Mouse (Mus musculus): Measurements from ENCODE around the gene Tulp1. TPM values are rescaled to one million over a fixed set of nuclear protein-coding genes. Genes with fewer than 3 reads are reported as not detected.

Tulp1 gene
- polyA plus RNA-seq, 1 experiment, result 0.12 TPM

DNA sequence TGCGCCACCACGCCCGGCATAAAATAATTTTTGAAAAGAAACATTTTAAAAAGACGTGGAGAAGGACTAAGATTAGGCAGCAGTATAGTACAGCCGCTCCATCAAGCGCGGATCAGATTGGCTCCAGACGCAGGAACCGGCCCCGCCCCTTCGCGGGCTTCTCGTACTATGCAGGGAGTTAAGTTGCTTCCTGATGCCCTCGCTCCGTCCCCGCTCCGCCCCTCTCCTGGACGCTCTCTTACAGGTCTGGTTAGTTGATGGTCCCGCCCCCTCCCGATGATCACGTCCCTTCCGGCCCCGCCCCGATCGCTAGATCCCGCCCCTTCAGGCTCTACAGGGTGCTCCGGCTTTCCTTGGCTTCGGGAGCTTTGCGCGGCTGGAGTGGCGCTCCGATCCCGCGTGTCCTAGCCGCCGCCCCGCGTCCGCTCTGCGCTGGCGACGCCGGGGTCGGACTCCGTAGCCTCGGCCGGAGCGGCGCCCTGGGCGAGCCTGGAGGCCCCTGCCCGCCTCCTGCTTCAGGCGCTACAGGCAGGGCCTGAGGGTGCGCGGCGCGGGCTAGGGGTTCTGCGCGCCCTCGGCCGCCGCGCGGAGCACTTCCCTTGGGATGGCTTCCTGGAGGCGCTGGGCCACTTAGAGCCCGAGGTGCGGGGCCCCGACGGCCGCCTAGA is 51.7 kb downstream of the Tulp1 start, which contains the start of gene Fance:
Fance (plus strand) TSS at position 308 of the 668 bp plus-strand sequence.
- Histone ChIP-seq H3K27ac (ENCODE audit: control insufficient read depth, insufficient read depth, low read depth, low read length) (peak within 1 kb of the TSS; percentile 51), H3K4me1 (ENCODE audit: control insufficient read depth, insufficient read depth, low read length) (peaks cover 8% of the 10 kb centered on the region)

DNA sequence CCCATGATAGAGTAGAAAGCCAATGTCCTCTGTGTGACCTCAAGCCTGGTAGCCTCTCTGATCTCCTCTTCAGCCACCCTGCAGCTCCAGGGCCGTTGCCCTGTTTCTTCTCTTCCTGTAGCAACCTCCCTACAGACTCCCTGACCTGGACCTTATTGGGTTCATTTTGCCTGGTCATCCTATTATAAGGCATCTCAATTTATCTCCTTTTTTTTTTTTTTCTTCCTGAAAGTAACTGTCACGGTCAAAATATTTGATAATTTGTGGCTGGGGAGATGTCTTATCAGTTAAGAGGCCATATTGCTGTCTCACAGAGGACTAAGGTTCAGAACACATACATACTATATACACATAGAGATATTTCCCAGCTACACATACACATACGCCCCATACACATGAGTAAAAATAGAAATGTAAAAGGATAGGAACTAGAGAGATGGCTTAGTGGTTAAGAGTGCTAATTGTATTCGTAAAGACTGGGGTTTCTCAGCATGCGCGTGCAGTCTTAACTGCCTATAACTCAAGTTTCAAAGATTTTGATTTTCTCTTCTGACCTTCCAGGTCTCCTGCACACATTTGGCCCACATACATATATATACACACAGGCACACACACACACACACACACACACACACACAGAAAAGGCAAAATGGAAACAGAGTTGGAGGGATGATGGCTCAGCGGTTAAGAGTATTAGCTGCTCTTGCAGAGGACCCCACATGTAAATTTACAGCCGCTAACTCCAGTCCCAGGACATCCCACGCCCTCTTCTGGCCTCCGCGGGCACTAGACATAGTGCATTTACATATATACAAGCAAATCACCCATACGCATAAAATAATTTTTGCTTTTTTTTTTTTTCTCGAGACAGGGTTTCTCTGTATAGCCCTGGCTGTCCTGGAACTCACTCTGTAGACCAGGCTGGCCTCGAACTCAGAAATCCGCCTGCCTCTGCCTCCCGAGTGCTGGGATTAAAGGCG is 52.5 kb downstream of the Tulp1 start:
- Histone ChIP-seq H3K4me3 (ENCODE audit: control insufficient read depth, low read depth, low read length) (peak overlapping the region; percentile 59), H3K36me3 (ENCODE audit: control insufficient read depth, insufficient read depth, low read length) (no peaks in the 10 kb centered on the region), H3K4me1 (ENCODE audit: control insufficient read depth, insufficient read depth, low read length) (peaks cover 8% of the 10 kb centered on the region), H3K27ac (ENCODE audit: control insufficient read depth, insufficient read depth, low read depth, low read length) (no peak overlapping the region), H3K27me3 (ENCODE audit: control insufficient read depth, insufficient read depth, low read length) (no peaks in the 10 kb centered on the region)
- TF ChIP-seq POLR2A (IDR thresholded peaks at IDR 0.05; ENCODE audit: control insufficient read depth, low read depth, low read length), result no peak
- no peak for TF ChIP-seq CTCF (IDR thresholded peaks at IDR 0.05; ENCODE audit: control insufficient read depth, insufficient read depth, insufficient replicate concordance, low read depth, low read length)

More for the DNA sequence above, 51.7 kb downstream of the Tulp1 start, which contains the start of gene Fance:
- H3K36me3 ChIP-seq (ENCODE audit: control insufficient read depth, insufficient read depth, low read length), result no peaks in the 10 kb centered on the region
- peak within 1 kb of the TSS; percentile 82 for H3K4me3 ChIP-seq (ENCODE audit: control insufficient read depth, low read depth, low read length)
- TF ChIP-seq POLR2A (IDR thresholded peaks at IDR 0.05; ENCODE audit: control insufficient read depth, low read depth, low read length) (peak; percentile 82), CTCF (IDR thresholded peaks at IDR 0.05; ENCODE audit: control insufficient read depth, insufficient read depth, insufficient replicate concordance, low read depth, low read length) (no peak)
- no peaks in the 10 kb centered on the region for H3K27me3 ChIP-seq (ENCODE audit: control insufficient read depth, insufficient read depth, low read length)

DNA sequence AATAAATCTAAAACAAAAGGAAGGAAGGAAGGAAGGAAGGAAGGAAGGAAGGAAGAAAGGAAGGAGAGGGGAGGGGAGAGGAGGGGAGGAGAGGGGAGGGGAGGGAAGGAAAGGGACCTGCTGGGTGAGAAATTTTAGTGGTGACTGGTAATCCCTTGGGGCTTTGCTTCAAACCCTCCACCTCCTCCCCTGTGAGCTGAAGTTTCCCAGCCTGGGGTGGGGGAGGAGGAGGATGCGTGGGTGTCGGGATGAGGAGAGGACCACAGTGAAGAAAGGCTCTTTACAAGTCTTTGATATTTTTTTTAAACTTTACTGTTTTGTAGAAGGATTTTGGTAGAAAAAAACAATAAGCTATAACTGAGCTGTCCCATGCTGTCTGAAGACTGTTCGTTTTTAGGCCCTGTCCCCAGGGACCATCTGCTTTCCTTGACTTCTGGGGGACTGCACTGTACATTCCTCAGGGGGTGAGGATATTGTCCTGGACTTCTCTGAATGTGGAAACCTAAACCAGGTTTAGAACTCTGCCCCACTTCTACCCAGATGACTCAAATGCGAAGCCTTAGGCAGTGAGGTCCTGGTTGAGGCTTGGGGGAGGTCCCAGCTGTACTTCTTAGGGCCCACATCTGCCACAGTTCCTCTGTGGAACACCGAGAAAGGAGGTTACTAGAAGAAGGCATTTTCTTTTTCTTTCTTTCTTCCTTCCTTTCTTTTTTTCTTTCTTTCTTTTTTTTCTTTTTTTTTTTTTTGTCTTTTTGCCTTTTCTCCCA is 53.5 kb downstream of the Tulp1 start:
- H3K27ac ChIP-seq (ENCODE audit: control insufficient read depth, insufficient read depth, low read depth, low read length), result no peak overlapping the region
- no peak overlapping the region for H3K4me3 ChIP-seq (ENCODE audit: control insufficient read depth, low read depth, low read length)
- TF ChIP-seq POLR2A (IDR thresholded peaks at IDR 0.05; ENCODE audit: control insufficient read depth, low read depth, low read length) (no peak), CTCF (IDR thresholded peaks at IDR 0.05; ENCODE audit: control insufficient read depth, insufficient read depth, insufficient replicate concordance, low read depth, low read length) (no peak)
- peaks cover 8% of the 10 kb centered on the region for H3K4me1 ChIP-seq (ENCODE audit: control insufficient read depth, insufficient read depth, low read length)
- no peaks in the 10 kb centered on the region for H3K36me3 ChIP-seq (ENCODE audit: control insufficient read depth, insufficient read depth, low read length)
- H3K27me3 ChIP-seq (ENCODE audit: control insufficient read depth, insufficient read depth, low read length), result no peaks in the 10 kb centered on the region

DNA sequence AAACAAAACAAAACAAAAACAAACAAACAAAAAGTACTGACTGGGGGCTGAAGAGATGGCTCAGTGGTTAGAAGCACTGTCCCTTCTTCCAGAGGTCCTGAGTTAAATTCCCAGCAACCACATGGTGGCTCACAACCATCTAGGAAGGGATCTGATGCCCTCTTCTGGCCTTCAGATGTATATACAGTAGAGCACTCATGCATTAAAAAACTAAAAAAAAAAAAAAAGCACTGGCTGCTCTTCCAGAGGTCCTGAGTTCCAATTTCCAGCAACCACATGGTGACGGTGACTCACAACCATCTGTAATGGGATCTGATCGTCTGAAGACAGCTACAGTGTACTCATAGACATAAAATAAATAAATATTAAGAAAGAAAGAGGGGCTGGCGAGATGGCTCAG is 54.2 kb downstream of the Tulp1 start:
- peaks cover 8% of the 10 kb centered on the region for H3K4me1 ChIP-seq (ENCODE audit: control insufficient read depth, insufficient read depth, low read length)
- no peaks in the 10 kb centered on the region for H3K27me3 ChIP-seq (ENCODE audit: control insufficient read depth, insufficient read depth, low read length)
- no peaks in the 10 kb centered on the region for H3K36me3 ChIP-seq (ENCODE audit: control insufficient read depth, insufficient read depth, low read length)
- no peak overlapping the region for H3K4me3 ChIP-seq (ENCODE audit: control insufficient read depth, low read depth, low read length)
- TF ChIP-seq CTCF (IDR thresholded peaks at IDR 0.05; ENCODE audit: control insufficient read depth, insufficient read depth, insufficient replicate concordance, low read depth, low read length), result no peak
- TF ChIP-seq POLR2A (IDR thresholded peaks at IDR 0.05; ENCODE audit: control insufficient read depth, low read depth, low read length), result no peak
- no peak overlapping the region for H3K27ac ChIP-seq (ENCODE audit: control insufficient read depth, insufficient read depth, low read depth, low read length)

DNA sequence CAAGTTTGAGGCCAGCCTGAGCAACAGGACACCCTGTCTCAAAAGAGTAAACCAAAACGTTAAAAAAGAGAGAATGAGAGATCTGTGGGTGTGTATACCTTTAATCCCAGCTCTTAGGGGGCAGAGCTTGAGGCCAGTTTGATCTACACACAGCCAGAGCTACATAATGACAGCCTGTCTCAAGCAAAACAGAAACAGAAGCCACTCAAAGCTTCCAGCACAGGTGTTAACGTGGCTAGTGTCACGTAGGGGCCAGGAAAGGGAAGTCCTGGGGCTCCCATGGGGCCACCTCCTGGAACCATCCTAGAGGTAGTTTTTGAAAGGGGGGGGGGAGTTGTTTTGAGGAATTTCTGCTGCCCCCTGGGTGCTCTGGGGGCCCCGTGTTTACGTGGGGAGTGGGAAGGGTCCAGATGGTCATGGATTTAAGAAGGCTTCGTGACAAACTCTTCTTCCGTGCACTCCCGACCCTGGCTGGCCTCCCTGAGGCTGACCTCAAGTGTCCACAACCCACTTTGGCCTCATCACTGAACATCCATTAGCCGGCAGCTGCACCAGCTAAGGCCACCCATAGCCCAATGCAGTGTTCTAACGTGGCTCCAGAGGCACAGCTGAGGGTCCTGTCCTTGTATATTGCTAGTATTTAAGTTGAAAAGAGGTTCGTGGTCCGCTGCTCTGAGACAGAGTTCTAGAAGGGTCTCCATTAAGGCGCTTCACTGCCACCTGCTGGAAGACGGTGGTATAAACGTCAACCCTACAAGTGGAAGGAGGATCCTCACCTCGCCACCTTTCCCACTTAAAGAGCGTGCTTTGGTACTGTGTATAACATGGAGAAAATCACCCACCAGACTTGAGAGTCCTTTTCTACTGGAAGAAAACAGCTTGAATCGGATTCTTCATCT is 56.5 kb downstream of the Tulp1 start:
- Histone ChIP-seq H3K27ac (ENCODE audit: control insufficient read depth, insufficient read depth, low read depth, low read length) (no peak overlapping the region), H3K27me3 (ENCODE audit: control insufficient read depth, insufficient read depth, low read length) (no peaks in the 10 kb centered on the region), H3K36me3 (ENCODE audit: control insufficient read depth, insufficient read depth, low read length) (no peaks in the 10 kb centered on the region), H3K4me3 (ENCODE audit: control insufficient read depth, low read depth, low read length) (no peak overlapping the region), H3K4me1 (ENCODE audit: control insufficient read depth, insufficient read depth, low read length) (peaks cover 2% of the 10 kb centered on the region)
- TF ChIP-seq POLR2A (IDR thresholded peaks at IDR 0.05; ENCODE audit: control insufficient read depth, low read depth, low read length) (no peak), CTCF (IDR thresholded peaks at IDR 0.05; ENCODE audit: control insufficient read depth, insufficient read depth, insufficient replicate concordance, low read depth, low read length) (peak; percentile 82)

DNA sequence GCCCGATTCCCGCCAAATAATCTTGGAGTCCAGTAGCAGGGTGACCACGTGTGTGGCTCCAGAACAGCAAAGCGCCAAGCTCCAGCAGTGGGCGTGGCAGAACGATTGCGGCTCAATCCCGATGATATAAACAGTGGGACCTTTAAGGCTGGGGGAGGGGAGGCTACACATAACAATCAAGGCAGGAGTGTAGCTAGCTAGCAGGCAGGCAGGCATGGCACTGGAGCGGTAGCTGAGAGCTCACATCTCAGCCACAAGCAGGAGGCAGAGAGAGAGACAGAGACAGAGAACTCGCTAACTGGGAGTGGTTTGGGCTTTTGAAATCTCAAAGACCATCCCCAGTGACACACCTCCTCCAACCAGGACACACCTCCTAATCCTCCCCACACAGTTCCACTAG is 59.9 kb downstream of the Tulp1 start:
- Histone ChIP-seq H3K27me3 (ENCODE audit: control insufficient read depth, insufficient read depth, low read length) (no peaks in the 10 kb centered on the region), H3K27ac (ENCODE audit: control insufficient read depth, insufficient read depth, low read depth, low read length) (no peak overlapping the region), H3K36me3 (ENCODE audit: control insufficient read depth, insufficient read depth, low read length) (no peaks in the 10 kb centered on the region), H3K4me3 (ENCODE audit: control insufficient read depth, low read depth, low read length) (no peak overlapping the region), H3K4me1 (ENCODE audit: control insufficient read depth, insufficient read depth, low read length) (peaks cover 2% of the 10 kb centered on the region)
- no peak for TF ChIP-seq CTCF (IDR thresholded peaks at IDR 0.05; ENCODE audit: control insufficient read depth, insufficient read depth, insufficient replicate concordance, low read depth, low read length)
- no peak for TF ChIP-seq POLR2A (IDR thresholded peaks at IDR 0.05; ENCODE audit: control insufficient read depth, low read depth, low read length)

Other genes with a start within 250 kb of the Tulp1 start
- gene Scube3, start 223.1 kb downstream of the Tulp1 start, polyA plus RNA-seq (2012; rRNA removed), result 3.2 and 3.4 TPM in 2 replicates
- 89.4 and 90.8 TPM in 2 replicates for gene Zfp523, start 188.1 kb downstream of the Tulp1 start, polyA plus RNA-seq (2012; rRNA removed)
- gene Def6, start 157.4 kb downstream of the Tulp1 start, polyA plus RNA-seq (2012; rRNA removed), result 1.7 and 2.8 TPM in 2 replicates
- gene Ppard, start 132.5 kb downstream of the Tulp1 start, polyA plus RNA-seq (2012; rRNA removed), result 3.1 and 4.1 TPM in 2 replicates
- 4.3 and 4.4 TPM in 2 replicates for gene Fance, start 51.7 kb downstream of the Tulp1 start, polyA plus RNA-seq (2012; rRNA removed)
- 444 and 603 TPM in 2 replicates for gene Rpl10a, start 36.8 kb downstream of the Tulp1 start, polyA plus RNA-seq (2012; rRNA removed)
- gene Tead3, start 14.4 kb downstream of the Tulp1 start, polyA plus RNA-seq (2012; rRNA removed), result 3.2 and 4.3 TPM in 2 replicates
- 19.8 and 22.7 TPM in 2 replicates for gene Fkbp5, start 152.3 kb upstream of the Tulp1 start, polyA plus RNA-seq (2012; rRNA removed)
- gene Armc12, start 165.6 kb upstream of the Tulp1 start, polyA plus RNA-seq (2012; rRNA removed), result 513 and 515 TPM in 2 replicates
- gene Clpsl2, start 184.2 kb upstream of the Tulp1 start, polyA plus RNA-seq (2012; rRNA removed), result not detected in 2 replicates
- gene Clps, start 195.5 kb upstream of the Tulp1 start, polyA plus RNA-seq (2012; rRNA removed), result 2.5 and 4.1 TPM in 2 replicates
- gene Lhfpl5, start 210.4 kb upstream of the Tulp1 start, polyA plus RNA-seq (2012; rRNA removed), result 0.10 TPM in 1 of 2 replicates, not detected in the other